Mouse (Mus musculus) gastrocnemius, postnatal 25 days (tissue): Measurements from ENCODE around the gene Hist1h1e. TPM values are rescaled to one million over a fixed set of nuclear protein-coding genes. Genes with fewer than 3 reads are reported as not detected.

Experiments
- DNase-seq: peaks from one replicate; pipeline ENCODE4 v3.0.0; 2022
- long read RNA-seq, 2 experiments: library from polyadenylated mRNA; stranded (forward); transcript quantifications; one replicate each; pipeline ENCODE4 v2.0.0; 2021
- total RNA-seq, 2 experiments: library from RNA; stranded (reverse); gene quantifications; 1 replicate in 1 of 2; 2 replicates in 1 of 2; pipeline ENCODE4 v1.2.3; 2021

Hist1h1e gene
- 10 to 100 TPM; 40.0 to 45.3 TPM for total RNA-seq
- long read RNA-seq, experiment 1: 0 reads
- long read RNA-seq, experiment 2: 0 reads

- peak; percentile 92 for DNase-seq
Observed at GRCm38 (mm10) chr13:23622175-23622671, at the start of gene Hist1h1e. Hist1h1e (minus strand) TSS chr13:23622558.

GRCm38 (mm10) chr13:23662536-23662935 is 40.2 kb upstream of the Hist1h1e start:
- DNase-seq: no peak

- no peak for DNase-seq
Observed at GRCm38 (mm10) chr13:23659636-23660366, 37.4 kb upstream of the Hist1h1e start.

- DNase-seq: no peak
Observed at GRCm38 (mm10) chr13:23630653-23631052, 8.3 kb upstream of the Hist1h1e start.

- DNase-seq: no peak
Observed at GRCm38 (mm10) chr13:23622861-23623450, 598 bp upstream of the Hist1h1e start.

- peak; percentile 64 for DNase-seq
Observed at GRCm38 (mm10) chr13:23621532-23622174, 705 bp downstream of the Hist1h1e start.

GRCm38 (mm10) chr13:23620733-23621531 is 1.4 kb downstream of the Hist1h1e start, which contains the start of gene Hist1h2be:
Hist1h2be (minus strand) TSS chr13:23621124.
- peak; percentile 38 for DNase-seq

GRCm38 (mm10) chr13:23620056-23620732 is 2.2 kb downstream of the Hist1h1e start:
- no peak for DNase-seq

GRCm38 (mm10) chr13:23611638-23612037 is 10.7 kb downstream of the Hist1h1e start:
- DNase-seq: no peak

- DNase-seq: no peak
Observed at GRCm38 (mm10) chr13:23610393-23610792, 12.0 kb downstream of the Hist1h1e start.

GRCm38 (mm10) chr13:23609844-23610243 is 12.5 kb downstream of the Hist1h1e start:
- no peak for DNase-seq

GRCm38 (mm10) chr13:23609209-23609608 is 13.1 kb downstream of the Hist1h1e start:
- DNase-seq: no peak

- no peak for DNase-seq
Observed at GRCm38 (mm10) chr13:23605052-23605451, 17.3 kb downstream of the Hist1h1e start.

- no peak for DNase-seq
Observed at GRCm38 (mm10) chr13:23604452-23604851, 17.9 kb downstream of the Hist1h1e start.

- no peak for DNase-seq
Observed at GRCm38 (mm10) chr13:23603182-23603699, 19.1 kb downstream of the Hist1h1e start.

GRCm38 (mm10) chr13:23597957-23598356 is 24.4 kb downstream of the Hist1h1e start:
- DNase-seq: peak; percentile 33

- no peak for DNase-seq
Observed at GRCm38 (mm10) chr13:23595622-23596372, 26.6 kb downstream of the Hist1h1e start.

GRCm38 (mm10) chr13:23595185-23595584 is 27.2 kb downstream of the Hist1h1e start:
- DNase-seq: no peak

GRCm38 (mm10) chr13:23593051-23593770 is 29.1 kb downstream of the Hist1h1e start:
- DNase-seq: no peak

GRCm38 (mm10) chr13:23592614-23593013 is 29.7 kb downstream of the Hist1h1e start:
- no peak for DNase-seq
